Mouse (Mus musculus): ENCODE data around the gene Rprd1b. TPM values are rescaled to one million over a fixed set of nuclear protein-coding genes. Genes with fewer than 3 reads are reported as not detected.

Gene Rprd1b
- polyA plus RNA-seq, 1 experiment: 13.2 TPM

DNA sequence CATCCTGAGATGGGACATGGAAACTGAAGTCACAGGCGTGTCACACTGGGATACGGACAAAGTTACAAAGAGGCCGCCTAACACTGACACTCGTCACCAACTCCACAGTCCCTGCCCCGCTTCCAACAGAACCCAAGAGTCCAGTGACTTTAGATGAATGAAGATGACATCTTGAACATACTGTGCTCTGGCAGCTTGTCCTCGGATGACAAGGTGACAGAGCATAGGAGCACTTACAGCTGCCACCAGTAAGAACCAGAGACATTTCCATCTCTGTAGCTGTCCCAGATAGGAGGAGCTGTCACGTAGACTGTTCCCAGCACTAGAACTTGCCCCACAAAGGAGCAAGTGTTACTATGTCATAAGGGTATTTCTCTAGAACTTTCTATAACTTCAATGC is 99.6 kb downstream of the Rprd1b start:
- no peaks in the 10 kb centered on the region for H3K27me3 ChIP-seq (ENCODE audit: control insufficient read depth, insufficient read depth, low read length)
- 95% methylated on average over 7 of the region's 7 CpGs for WGBS
- H3K4me1 ChIP-seq (ENCODE audit: control insufficient read depth, insufficient read depth, insufficient read length, low read length): peaks cover 21% of the 10 kb centered on the region
- peaks cover 79% of the 10 kb centered on the region for H3K36me3 ChIP-seq (ENCODE audit: control insufficient read depth, insufficient read depth, low read length)
- TF ChIP-seq CTCF (IDR thresholded peaks at IDR 0.05; ENCODE audit: extremely low read depth, insufficient read length, insufficient replicate concordance, low read depth, low read length) (no peak), POLR2A (IDR thresholded peaks at IDR 0.05; ENCODE audit: low read depth, low read length) (no peak)
- no peak overlapping the region for H3K4me3 ChIP-seq (ENCODE audit: low read depth, low read length)
- no peak overlapping the region for H3K27ac ChIP-seq (ENCODE audit: insufficient read depth, low read depth, low read length)

DNA sequence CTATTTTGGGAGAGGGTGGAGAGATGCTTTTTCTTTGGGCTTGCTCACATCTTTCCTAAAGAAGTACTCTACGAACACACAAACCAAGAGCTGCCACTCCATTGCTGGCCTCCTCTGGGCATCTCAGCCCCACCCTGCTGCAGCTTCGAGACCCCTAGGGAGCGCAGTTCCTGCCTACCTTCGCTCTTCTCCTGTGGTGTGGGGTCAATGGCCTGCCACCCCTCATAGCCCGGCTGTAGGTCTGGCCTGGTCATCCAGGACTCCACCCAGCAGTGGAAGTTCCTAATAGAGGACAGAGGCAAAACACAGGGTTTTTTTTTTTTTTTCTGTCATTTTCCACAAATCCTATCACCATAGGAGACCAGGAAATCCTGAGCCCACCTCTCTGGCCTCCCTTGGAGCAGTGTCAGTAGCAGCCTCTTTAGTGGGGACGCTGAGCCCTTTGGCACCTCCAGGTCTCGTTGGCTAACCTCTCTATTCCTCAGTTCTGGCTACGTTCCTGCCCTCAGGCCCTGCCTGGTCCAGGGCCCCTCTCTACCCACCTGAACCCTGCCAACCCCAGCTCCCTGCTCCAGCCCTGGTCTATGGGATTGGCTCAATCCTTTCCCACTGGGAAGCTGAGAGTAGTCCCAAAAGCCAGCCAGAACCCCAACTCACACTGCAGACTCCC is 100.3 kb downstream of the Rprd1b start:
- no peak overlapping the region for H3K4me3 ChIP-seq (ENCODE audit: low read depth, low read length)
- H3K27ac ChIP-seq (ENCODE audit: insufficient read depth, low read depth, low read length): no peak overlapping the region
- WGBS: 90% methylated on average over 8 of the region's 8 CpGs

DNA sequence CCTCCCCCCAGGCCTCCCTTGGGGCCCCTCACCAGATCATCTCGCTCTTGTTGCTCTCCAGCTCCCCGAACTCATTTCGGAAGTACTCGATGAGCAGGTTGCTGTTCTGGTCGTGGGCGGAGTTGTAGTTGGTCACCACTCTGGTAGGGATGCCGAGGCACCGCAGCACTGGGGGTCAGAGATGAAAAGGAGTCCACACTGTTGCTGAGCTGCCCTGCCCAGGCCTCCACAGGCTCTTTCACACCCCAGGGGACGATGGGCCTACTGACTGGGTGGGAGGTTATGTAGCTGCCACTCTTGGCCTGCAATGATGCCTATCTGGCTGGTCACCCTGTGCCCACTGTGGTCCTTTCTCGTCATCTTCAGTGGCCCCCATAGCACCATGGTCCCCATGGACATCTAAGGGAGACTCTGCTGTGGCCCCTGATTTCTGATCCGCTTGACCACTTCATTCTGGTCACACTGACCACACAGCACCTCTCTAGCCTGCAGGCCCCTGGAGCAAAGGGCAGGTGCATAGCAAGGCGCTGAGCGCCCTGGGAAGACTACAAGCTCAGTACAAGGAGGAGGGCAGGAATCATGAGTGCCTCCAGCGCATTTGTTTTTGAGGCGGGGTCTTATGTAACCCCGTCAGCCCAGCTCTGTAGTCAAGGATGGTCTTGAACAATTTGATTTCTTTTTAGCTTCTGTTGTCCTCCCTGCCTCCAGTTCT is 101.2 kb downstream of the Rprd1b start:
- H3K27me3 ChIP-seq (ENCODE audit: control insufficient read depth, insufficient read depth, low read length): no peaks in the 10 kb centered on the region
- H3K4me3 ChIP-seq (ENCODE audit: low read depth, low read length): no peak overlapping the region
- peaks cover 79% of the 10 kb centered on the region for H3K36me3 ChIP-seq (ENCODE audit: control insufficient read depth, insufficient read depth, low read length)
- peaks cover 19% of the 10 kb centered on the region for H3K4me1 ChIP-seq (ENCODE audit: control insufficient read depth, insufficient read depth, insufficient read length, low read length)
- no peak overlapping the region for H3K27ac ChIP-seq (ENCODE audit: insufficient read depth, low read depth, low read length)
- TF ChIP-seq POLR2A (IDR thresholded peaks at IDR 0.05; ENCODE audit: low read depth, low read length): no peak
- no peak for TF ChIP-seq CTCF (IDR thresholded peaks at IDR 0.05; ENCODE audit: extremely low read depth, insufficient read length, insufficient replicate concordance, low read depth, low read length)
- WGBS: 85% methylated on average over 16 of the region's 16 CpGs

More for the DNA sequence above, 100.3 kb downstream of the Rprd1b start:
- TF ChIP-seq CTCF (IDR thresholded peaks at IDR 0.05; ENCODE audit: extremely low read depth, insufficient read length, insufficient replicate concordance, low read depth, low read length) (no peak), POLR2A (IDR thresholded peaks at IDR 0.05; ENCODE audit: low read depth, low read length) (no peak)
- peaks cover 19% of the 10 kb centered on the region for H3K4me1 ChIP-seq (ENCODE audit: control insufficient read depth, insufficient read depth, insufficient read length, low read length)
- H3K36me3 ChIP-seq (ENCODE audit: control insufficient read depth, insufficient read depth, low read length): peaks cover 78% of the 10 kb centered on the region
- no peaks in the 10 kb centered on the region for H3K27me3 ChIP-seq (ENCODE audit: control insufficient read depth, insufficient read depth, low read length)

DNA sequence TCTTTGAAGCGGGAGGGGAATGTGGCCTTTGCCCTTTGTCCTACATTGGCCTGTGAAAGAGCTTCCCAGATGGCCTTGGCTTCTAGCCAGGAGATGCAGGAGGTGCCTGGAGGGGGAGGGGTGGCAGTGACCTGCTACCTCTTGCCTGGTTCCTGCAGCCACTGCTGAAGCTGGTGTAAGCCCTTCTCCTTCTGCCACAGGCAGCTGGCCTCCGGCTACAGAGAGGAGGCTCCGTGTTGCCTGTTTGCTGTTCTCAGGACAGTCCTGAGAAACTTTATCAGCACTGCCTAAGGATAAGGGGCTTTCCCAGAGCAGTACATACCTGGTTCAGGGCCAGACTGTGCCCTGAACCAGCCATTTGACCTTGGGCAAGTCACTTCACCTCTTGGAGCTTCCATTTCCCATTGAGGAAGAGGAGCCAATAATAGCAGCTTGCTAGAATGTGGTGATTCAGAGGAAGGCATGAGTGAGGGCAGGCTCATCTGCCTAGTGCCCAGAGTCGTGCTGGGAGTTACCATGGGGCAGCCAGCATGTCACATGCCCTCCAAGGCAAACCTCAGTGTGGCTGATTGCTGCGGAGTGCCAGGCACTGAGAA is 102.2 kb downstream of the Rprd1b start:
- peaks cover 19% of the 10 kb centered on the region for H3K4me1 ChIP-seq (ENCODE audit: control insufficient read depth, insufficient read depth, insufficient read length, low read length)
- peaks cover 80% of the 10 kb centered on the region for H3K36me3 ChIP-seq (ENCODE audit: control insufficient read depth, insufficient read depth, low read length)
- H3K4me3 ChIP-seq (ENCODE audit: low read depth, low read length): no peak overlapping the region
- WGBS: 22% methylated on average over 5 of the region's 5 CpGs
- no peaks in the 10 kb centered on the region for H3K27me3 ChIP-seq (ENCODE audit: control insufficient read depth, insufficient read depth, low read length)
- TF ChIP-seq CTCF (IDR thresholded peaks at IDR 0.05; ENCODE audit: extremely low read depth, insufficient read length, insufficient replicate concordance, low read depth, low read length) (no peak), POLR2A (IDR thresholded peaks at IDR 0.05; ENCODE audit: low read depth, low read length) (no peak)
- H3K27ac ChIP-seq (ENCODE audit: insufficient read depth, low read depth, low read length): peak overlapping the region; percentile 69

DNA sequence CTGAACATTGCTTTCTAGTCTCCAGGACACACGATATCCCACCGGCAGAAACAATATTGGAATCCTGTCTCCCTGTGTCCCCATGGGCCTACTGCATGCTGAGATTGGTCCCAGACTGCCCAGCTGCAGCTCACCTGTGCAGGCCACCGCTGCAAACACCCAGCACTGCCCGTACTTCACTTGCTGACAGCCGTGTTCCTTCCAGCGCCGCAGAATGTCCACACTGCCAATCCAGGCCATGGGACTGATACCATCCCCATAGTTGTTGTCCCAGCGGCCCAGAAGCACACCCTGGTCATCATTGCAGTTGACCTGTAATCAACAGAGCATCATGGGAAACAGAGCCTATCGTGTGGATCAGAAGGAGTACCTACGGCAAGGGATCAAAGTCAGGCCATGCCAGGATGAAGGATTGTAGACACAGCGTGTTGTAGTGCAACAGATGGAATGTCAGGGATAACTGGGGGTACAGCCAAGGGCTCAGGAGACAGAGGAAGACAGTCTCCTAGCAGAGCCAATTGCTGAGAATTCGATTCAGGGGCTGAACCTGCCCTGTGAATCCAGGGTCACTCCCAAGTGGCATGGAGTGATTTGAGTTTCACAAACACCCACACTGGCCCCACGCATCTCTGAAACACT is 103.0 kb downstream of the Rprd1b start:
- Histone ChIP-seq H3K27me3 (ENCODE audit: control insufficient read depth, insufficient read depth, low read length) (no peaks in the 10 kb centered on the region), H3K4me1 (ENCODE audit: control insufficient read depth, insufficient read depth, insufficient read length, low read length) (peaks cover 19% of the 10 kb centered on the region), H3K27ac (ENCODE audit: insufficient read depth, low read depth, low read length) (peak overlapping the region; percentile 69; the same call in 1 of the 2 replicates), H3K4me3 (ENCODE audit: low read depth, low read length) (no peak overlapping the region), H3K36me3 (ENCODE audit: control insufficient read depth, insufficient read depth, low read length) (peaks cover 80% of the 10 kb centered on the region)
- 83% methylated on average over 13 of the region's 13 CpGs for WGBS
- TF ChIP-seq POLR2A (IDR thresholded peaks at IDR 0.05; ENCODE audit: low read depth, low read length) (no peak), CTCF (IDR thresholded peaks at IDR 0.05; ENCODE audit: extremely low read depth, insufficient read length, insufficient replicate concordance, low read depth, low read length) (no peak)

DNA sequence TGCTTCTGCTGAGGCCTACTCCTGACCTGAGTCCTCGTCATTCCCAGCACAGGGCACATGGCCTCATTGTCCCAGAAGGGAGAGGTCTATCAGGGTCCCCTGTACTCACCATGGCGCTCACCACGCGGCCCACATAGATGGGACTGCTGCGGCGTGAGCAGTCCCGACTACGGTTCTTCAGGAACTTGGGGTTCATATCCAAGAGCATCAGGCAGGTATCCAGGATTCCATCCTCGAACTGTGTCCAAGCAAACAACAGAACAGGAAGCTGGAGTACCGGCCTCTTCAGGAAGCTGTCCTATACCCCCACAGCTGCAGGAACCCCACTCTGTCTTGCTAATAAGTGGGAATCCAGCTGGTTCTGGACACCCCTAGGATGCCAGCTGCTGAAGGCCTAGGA is 104.0 kb downstream of the Rprd1b start:
- H3K4me1 ChIP-seq (ENCODE audit: control insufficient read depth, insufficient read depth, insufficient read length, low read length): peaks cover 19% of the 10 kb centered on the region
- no peak overlapping the region for H3K27ac ChIP-seq (ENCODE audit: insufficient read depth, low read depth, low read length)
- peaks cover 80% of the 10 kb centered on the region for H3K36me3 ChIP-seq (ENCODE audit: control insufficient read depth, insufficient read depth, low read length)
- H3K27me3 ChIP-seq (ENCODE audit: control insufficient read depth, insufficient read depth, low read length): no peaks in the 10 kb centered on the region
- WGBS: 81% methylated on average over 10 of the region's 10 CpGs
- no peak overlapping the region for H3K4me3 ChIP-seq (ENCODE audit: low read depth, low read length)
- TF ChIP-seq POLR2A (IDR thresholded peaks at IDR 0.05; ENCODE audit: low read depth, low read length): no peak
- TF ChIP-seq CTCF (IDR thresholded peaks at IDR 0.05; ENCODE audit: extremely low read depth, insufficient read length, insufficient replicate concordance, low read depth, low read length): no peak

Data from small intestine, adult 2 months (tissue).